Mouse (Mus musculus): ENCODE results near the gene Olfr625-ps1.
"Not testable (repeated sequence)": the region's sequence is repeated elsewhere in the genome, so short reads cannot be mapped to it uniquely, and the experiment has no call there.

Gene Olfr625-ps1

DNA sequence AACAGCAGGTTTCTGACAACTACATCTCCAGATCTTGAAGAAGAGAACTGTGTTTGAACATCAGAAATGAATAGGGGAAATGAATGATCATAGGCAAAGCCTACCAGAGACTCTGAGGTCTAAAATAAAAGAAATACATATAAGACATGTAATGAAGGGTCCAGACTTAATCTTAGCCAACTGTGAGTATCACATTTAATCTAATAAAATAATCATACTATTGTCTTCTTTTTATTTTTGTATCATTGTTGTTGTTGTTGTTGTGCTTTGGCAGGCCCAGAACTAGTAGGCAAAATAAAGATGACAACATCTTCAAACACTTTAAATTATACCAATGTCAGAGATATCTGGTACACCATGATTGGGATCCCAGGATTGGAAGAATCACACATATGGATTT, at the start of gene Olfr625-ps1:
Gene Olfr625-ps1 (plus strand): TSS at position 301 of the 400 bp plus-strand sequence.
- no peak for DNase-seq (ENCODE audit: low spot score)

DNA sequence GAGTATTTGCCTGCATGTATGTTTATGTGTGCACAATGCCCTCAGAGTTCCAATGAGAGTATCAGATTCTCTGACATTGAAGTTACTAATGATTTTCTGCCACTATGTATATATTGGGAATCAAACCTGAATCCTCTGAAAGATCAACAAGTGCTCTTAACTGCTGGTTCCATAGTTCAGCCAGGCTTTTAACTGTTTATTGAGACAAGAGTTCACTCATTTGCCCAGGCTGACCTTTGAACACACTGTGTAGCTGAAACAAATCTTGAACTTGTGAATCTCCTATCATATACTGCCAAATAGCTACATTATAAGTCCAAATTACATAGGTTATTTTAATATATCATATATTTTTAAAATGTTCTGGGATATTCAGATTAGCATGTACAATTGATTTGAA, 45.7 kb upstream of the Olfr625-ps1 start:
- no peak for DNase-seq (ENCODE audit: low spot score)

DNA sequence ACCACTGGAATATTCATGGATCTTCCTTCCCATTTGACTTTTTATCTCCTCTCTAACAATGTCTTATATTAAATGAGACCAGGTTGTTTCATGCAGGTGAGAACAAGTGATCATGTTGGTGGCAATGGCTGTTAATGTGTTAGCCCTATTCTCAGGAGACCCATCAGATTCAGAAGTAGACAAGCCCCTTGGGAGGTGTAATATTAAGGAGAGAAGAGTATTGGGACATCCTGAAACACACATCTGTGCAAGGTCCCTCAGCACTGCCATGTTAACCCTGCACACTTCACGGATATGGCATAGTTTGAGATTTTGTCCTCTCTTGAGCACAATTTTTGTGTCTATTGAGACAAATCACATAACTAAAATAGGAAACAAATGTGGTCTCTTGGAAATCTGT, 39.9 kb upstream of the Olfr625-ps1 start, which contains the start of gene Olfr622:
Gene Olfr622 (minus strand): TSS at position 101 of the 400 bp plus-strand sequence.
- DNase-seq (ENCODE audit: low spot score) = no peak

DNA sequence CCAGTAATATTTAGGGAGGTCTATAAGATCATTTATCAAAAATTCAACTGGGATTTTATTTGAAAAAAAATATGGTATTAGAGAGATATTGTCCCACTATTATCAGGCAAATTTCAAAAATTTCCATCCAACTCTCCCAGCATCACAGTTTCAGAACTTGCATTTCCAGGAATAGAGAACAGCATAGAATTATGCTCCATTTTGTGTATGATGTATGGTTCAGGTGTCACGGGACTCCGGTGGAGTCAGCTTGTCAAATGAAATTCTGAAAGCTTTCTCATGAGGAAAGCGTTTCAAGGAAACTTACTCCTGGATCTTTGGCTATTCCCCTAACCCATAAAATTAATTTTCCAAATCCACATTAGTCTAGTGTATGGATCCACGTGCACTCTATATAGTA, 38.5 kb upstream of the Olfr625-ps1 start:
- DNase-seq (ENCODE audit: low spot score) = no peak

DNA sequence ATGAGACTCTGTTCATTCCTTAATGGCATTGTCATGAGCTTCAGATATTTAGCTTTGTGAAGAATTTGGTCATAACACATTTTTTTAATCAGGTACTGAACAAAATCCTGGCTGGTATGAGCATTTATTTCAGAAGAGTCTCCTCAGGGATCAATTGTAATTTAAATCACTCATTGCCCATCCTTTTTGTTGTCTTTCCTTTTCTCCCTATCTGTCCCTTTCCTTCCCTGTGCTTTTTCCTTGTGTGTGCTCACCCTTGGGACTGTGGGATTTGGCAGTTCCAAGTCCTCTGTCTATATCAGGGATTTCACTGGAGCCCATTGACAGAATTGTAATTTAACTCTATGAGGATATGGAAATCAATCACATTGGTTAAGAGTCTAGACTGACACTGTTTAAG, 18.9 kb upstream of the Olfr625-ps1 start, which contains the start of gene Olfr623:
Gene Olfr623 (minus strand): TSS at position 101 of the 400 bp plus-strand sequence.
- no peak for DNase-seq (ENCODE audit: low spot score)

DNA sequence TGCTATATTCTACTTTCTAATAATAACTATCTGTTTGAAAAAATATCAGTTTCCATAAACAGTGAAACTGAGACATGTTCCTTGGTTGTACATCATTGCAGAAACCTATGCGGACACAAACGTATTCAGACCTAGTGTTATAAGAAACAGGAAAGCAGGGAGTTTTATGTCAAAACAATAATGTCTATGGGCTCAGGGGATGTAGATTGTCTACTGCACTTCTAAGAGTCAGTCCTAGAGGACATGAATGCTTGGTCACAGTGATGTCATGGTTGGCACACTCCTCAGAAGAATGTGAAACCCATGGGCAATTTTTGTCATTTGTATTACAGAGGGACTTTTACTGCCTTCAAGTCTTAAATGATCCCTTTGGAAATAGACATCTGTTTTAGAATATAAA, 11.4 kb upstream of the Olfr625-ps1 start, which contains the start of gene Olfr624:
Gene Olfr624 (minus strand): TSS at position 101 of the 400 bp plus-strand sequence.
- no peak for DNase-seq (ENCODE audit: low spot score)

DNA sequence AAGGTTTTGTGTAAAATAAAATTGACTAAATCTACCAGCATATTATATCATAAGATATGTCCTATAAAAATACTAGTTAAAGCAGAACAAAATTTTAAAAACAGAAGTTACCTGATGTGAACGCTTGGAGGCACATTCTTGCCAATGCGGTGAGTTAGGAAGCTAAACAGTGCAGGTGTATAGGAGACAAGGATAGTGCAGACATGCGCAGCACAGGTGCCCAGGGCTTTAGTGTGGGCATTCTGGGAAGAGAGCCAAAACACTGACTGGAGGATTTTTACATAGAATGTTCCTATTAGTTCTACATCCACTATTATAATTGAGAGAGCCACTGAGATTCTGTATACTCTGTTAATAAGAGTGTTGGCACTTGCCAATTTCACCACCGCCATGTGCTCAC, 16.9 kb downstream of the Olfr625-ps1 start:
- no peak for DNase-seq (ENCODE audit: low spot score)

DNA sequence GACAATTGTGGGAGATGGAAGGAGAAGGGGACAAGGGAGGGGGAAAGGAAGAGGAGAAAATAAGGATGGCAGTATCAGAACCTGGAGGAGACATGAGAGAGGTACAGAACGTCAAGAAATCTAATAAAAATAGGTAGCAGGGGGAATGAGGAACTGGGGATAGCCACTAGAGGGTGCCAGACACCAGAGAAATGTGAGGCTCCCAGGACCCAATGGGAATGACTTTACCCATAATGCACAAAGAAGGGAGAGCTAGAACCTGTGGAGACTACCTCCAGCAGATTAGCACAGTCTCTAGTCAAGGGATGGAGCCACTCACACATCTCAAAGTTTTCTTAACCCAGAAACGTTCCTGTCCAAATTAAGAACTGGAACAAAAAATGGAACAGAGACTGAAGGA, 29.5 kb downstream of the Olfr625-ps1 start:
- DNase-seq (ENCODE audit: low spot score) = no peak

DNA sequence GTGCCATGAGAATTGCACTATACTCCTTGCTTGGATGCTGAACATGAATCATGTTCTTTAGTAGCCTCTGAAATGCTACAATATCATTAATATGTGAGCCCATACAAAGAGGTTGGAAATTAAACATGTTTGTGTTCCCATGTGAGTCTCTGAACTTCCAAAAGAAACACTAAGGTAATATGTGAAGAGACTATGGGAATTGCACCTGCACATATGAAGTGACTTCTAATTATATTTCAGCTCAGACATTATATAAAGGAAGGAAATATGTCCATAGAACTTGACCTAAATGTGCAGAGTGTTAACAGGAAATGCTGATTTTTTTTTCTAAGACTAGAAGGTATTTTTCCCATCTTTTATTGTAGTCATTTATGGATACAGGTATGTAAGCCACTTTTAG, 31.9 kb downstream of the Olfr625-ps1 start, which contains the start of gene Olfr243:
Gene Olfr243 (plus strand): TSS at position 301 of the 400 bp plus-strand sequence.
- no peak for DNase-seq (ENCODE audit: low spot score)

DNA sequence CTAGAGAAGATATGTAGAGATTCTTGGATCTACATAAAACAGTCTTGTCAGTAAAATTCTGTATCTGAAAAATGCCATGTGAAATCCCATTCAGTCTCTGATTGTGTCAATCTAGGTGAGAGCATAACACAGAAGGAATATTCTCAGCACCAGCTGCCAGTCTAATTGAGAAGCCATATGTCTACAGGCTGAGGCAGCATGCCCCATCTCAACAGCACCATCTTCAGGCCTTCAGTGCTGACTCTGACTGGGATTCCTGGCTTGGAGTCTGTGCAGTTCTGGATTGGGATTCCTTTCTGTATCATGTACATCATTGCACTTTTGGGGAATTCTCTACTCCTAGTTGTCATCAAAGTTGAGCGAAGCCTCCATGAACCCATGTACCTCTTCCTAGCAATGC, 33.9 kb downstream of the Olfr625-ps1 start:
- DNase-seq (ENCODE audit: low spot score) = not testable (repeated sequence)

DNA sequence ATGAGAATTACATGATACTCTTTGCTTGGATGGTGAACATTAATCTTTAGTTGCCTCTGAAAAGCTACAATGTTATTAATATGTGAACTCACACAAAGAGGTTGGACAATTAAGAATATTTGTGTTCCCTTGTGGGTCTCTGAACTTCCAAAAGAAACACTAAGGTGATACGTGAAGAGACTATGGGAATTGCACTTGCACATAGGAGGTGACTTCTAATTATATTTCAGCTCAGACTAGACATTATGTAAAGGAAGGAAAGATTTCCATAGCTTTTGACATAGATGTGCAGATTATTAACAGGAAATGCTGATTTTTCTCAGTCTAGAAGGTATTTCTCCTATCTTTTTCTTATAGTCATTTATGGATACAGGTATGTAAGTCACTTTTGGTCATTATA, 47.6 kb downstream of the Olfr625-ps1 start, which contains the start of gene Olfr628:
Gene Olfr628 (plus strand): TSS at position 301 of the 400 bp plus-strand sequence.
- no peak for DNase-seq (ENCODE audit: low spot score)
